Mouse (Mus musculus) C2C12 (cell line): ENCODE data around the gene Ppil4.

ENCODE experiments used
- CTCF ChIP-seq: IDR thresholded peaks from one replicate; pipeline ENCODE4 v1.5.1; 2011; ENCODE audit not compliant: control insufficient read depth, insufficient read depth, insufficient read length
- FOSL1 ChIP-seq: IDR thresholded peaks from one replicate; pipeline ENCODE4 v1.8.0; 2011; ENCODE audit warnings: mild to moderate bottlenecking, low read length; ENCODE audit not compliant: poor library complexity, insufficient read depth, severe bottlenecking
- USF1 ChIP-seq: IDR thresholded peaks from one replicate; pipeline ENCODE4 v1.6.1; 2011; ENCODE audit warnings: low read depth, mild to moderate bottlenecking, control low read depth, moderate library complexity

GRCm38 (mm10) chr10:7819156-7819555, 26.5 kb downstream of the Ppil4 start:
- TF ChIP-seq CTCF: no peak
- no peak for TF ChIP-seq FOSL1
- TF ChIP-seq USF1: no peak
